Mouse (Mus musculus): Measurements from ENCODE around the gene Cd44. TPM values are rescaled to one million over a fixed set of nuclear protein-coding genes. Genes with fewer than 3 reads are reported as not detected.

The Cd44 gene
- polyA plus RNA-seq, 1 experiment from 2014 or later: 16.8 TPM

GRCm38 (mm10) chr2:102785696-102786095 lies 115.8 kb downstream of the Cd44 start:
- Histone ChIP-seq H3K27me3 (no peaks in the 10 kb centered on the region), H3K9ac (no peak overlapping the region), H3K36me3 (no peaks in the 10 kb centered on the region), H3K4me1 (replicated peaks) (no peaks in the 10 kb centered on the region), H3K4me2 (no peak overlapping the region), H3K27ac (no peak overlapping the region), H3K9me3 (replicated peaks) (no peaks in the 10 kb centered on the region), H3K4me3 (no peak overlapping the region)
- ATAC-seq (replicated peaks; ENCODE audit: insufficient number of reproducible peaks, insufficient read depth, low FRiP score, low read depth): no peak
- WGBS: 41% methylated on average over 4 of the region's 4 CpGs

GRCm38 (mm10) chr2:102782751-102783150 lies 118.7 kb downstream of the Cd44 start:
- Histone ChIP-seq H3K36me3 (no peaks in the 10 kb centered on the region), H3K27me3 (no peaks in the 10 kb centered on the region), H3K4me1 (replicated peaks) (no peaks in the 10 kb centered on the region), H3K9ac (no peak overlapping the region), H3K27ac (no peak overlapping the region), H3K4me2 (no peak overlapping the region), H3K4me3 (no peak overlapping the region), H3K9me3 (replicated peaks) (no peaks in the 10 kb centered on the region)
- 81% methylated on average over 7 of the region's 7 CpGs for WGBS
- no peak for ATAC-seq (replicated peaks; ENCODE audit: insufficient number of reproducible peaks, insufficient read depth, low FRiP score, low read depth)

GRCm38 (mm10) chr2:102778208-102778607 lies 123.3 kb downstream of the Cd44 start:
- Histone ChIP-seq H3K9me3 (replicated peaks) (no peaks in the 10 kb centered on the region), H3K36me3 (no peaks in the 10 kb centered on the region), H3K27me3 (no peaks in the 10 kb centered on the region), H3K4me3 (no peak overlapping the region), H3K4me2 (no peak overlapping the region), H3K4me1 (replicated peaks) (no peaks in the 10 kb centered on the region), H3K27ac (no peak overlapping the region), H3K9ac (no peak overlapping the region)
- WGBS: 83% methylated on average over 3 of the region's 3 CpGs
- no peak for ATAC-seq (replicated peaks; ENCODE audit: insufficient number of reproducible peaks, insufficient read depth, low FRiP score, low read depth)

- H3K4me1 ChIP-seq (replicated peaks): no peaks in the 10 kb centered on the region
- H3K9me3 ChIP-seq (replicated peaks): no peaks in the 10 kb centered on the region
- no peaks in the 10 kb centered on the region for H3K36me3 ChIP-seq
- H3K9ac ChIP-seq: no peak overlapping the region
- no peak overlapping the region for H3K27ac ChIP-seq
- 81% methylated on average over 1 of the region's 1 CpGs for WGBS
- H3K4me2 ChIP-seq: no peak overlapping the region
- no peak for ATAC-seq (replicated peaks; ENCODE audit: insufficient number of reproducible peaks, insufficient read depth, low FRiP score, low read depth)
- H3K4me3 ChIP-seq: no peak overlapping the region
- H3K27me3 ChIP-seq: no peaks in the 10 kb centered on the region
Observed at GRCm38 (mm10) chr2:102775561-102775960, 125.9 kb downstream of the Cd44 start.

DNA sequence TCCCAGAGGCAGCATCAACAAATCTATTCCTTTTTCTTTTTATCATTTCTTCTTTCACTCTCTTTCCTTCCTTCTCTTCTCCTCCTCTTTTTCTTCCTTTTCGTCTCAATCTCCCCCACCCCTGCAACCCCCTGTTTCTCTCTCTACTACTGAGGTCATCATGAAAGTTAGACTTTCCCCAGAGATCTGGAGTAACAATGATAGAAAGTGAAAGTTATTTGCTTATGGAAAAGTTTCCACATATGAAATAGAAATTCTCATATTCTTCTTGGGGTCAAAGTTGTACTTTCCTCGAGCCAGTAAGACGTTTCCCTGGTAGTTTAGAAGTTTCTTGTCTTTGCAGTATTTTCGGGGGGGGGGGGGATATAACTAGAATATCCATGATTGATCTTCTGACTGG lies 126.8 kb downstream of the Cd44 start:
- Histone ChIP-seq H3K27me3 (no peaks in the 10 kb centered on the region), H3K27ac (no peak overlapping the region), H3K4me3 (no peak overlapping the region), H3K9ac (no peak overlapping the region), H3K4me2 (no peak overlapping the region), H3K9me3 (replicated peaks) (no peaks in the 10 kb centered on the region), H3K36me3 (no peaks in the 10 kb centered on the region), H3K4me1 (replicated peaks) (no peaks in the 10 kb centered on the region)
- WGBS: 67% methylated on average over 4 of the region's 4 CpGs
- no peak for ATAC-seq (replicated peaks; ENCODE audit: insufficient number of reproducible peaks, insufficient read depth, low FRiP score, low read depth)

GRCm38 (mm10) chr2:102772276-102772675 lies 129.2 kb downstream of the Cd44 start:
- Histone ChIP-seq H3K36me3 (no peaks in the 10 kb centered on the region), H3K4me3 (no peak overlapping the region), H3K27me3 (no peaks in the 10 kb centered on the region), H3K27ac (no peak overlapping the region), H3K4me2 (no peak overlapping the region), H3K9me3 (replicated peaks) (no peaks in the 10 kb centered on the region), H3K4me1 (replicated peaks) (0 out of 2 replicates have a peak, but pooled peaks cover 4% of the 10 kb centered on the region), H3K9ac (no peak overlapping the region)
- no peak for ATAC-seq (replicated peaks; ENCODE audit: insufficient number of reproducible peaks, insufficient read depth, low FRiP score, low read depth)
- WGBS: 81% methylated on average over 5 of the region's 5 CpGs

GRCm38 (mm10) chr2:102771304-102771703 lies 130.2 kb downstream of the Cd44 start:
- Histone ChIP-seq H3K27ac (no peak overlapping the region), H3K9me3 (replicated peaks) (no peaks in the 10 kb centered on the region), H3K4me2 (no peak overlapping the region), H3K4me1 (replicated peaks) (0 out of 2 replicates have a peak, but pooled peaks cover 4% of the 10 kb centered on the region), H3K4me3 (no peak overlapping the region), H3K27me3 (no peaks in the 10 kb centered on the region), H3K9ac (no peak overlapping the region), H3K36me3 (no peaks in the 10 kb centered on the region)
- no peak for ATAC-seq (replicated peaks; ENCODE audit: insufficient number of reproducible peaks, insufficient read depth, low FRiP score, low read depth)
- 85% methylated on average over 1 of the region's 1 CpGs for WGBS

DNA sequence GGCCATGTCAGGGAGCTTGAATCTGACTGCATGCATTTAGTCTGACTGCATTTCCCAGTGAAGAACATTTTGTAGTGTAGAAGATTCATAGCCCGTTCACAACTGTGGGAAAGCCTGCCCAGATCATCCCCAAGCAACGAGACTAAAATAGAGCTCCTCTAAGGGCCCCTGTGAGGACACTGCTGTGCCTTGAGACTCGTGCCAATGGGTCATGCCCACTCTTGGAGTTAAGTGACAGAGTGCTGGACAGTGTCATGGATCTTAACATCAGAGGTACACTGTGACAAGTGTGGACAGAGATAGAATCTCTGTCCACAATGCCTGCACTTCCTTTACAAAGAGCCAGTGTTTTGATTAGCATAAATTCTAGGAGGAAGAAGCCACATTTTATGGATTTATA lies 133.2 kb downstream of the Cd44 start:
- 29% methylated on average over 3 of the region's 3 CpGs for WGBS
- H3K36me3 ChIP-seq: no peaks in the 10 kb centered on the region
- no peaks in the 10 kb centered on the region for H3K27me3 ChIP-seq
- no peak overlapping the region for H3K27ac ChIP-seq
- H3K4me1 ChIP-seq (replicated peaks): 0 out of 2 replicates have a peak, but pooled peaks cover 4% of the 10 kb centered on the region
- no peak for ATAC-seq (replicated peaks; ENCODE audit: insufficient number of reproducible peaks, insufficient read depth, low FRiP score, low read depth)
- no peak overlapping the region for H3K4me2 ChIP-seq
- H3K9me3 ChIP-seq (replicated peaks): no peaks in the 10 kb centered on the region
- no peak overlapping the region for H3K9ac ChIP-seq
- no peak overlapping the region for H3K4me3 ChIP-seq

DNA sequence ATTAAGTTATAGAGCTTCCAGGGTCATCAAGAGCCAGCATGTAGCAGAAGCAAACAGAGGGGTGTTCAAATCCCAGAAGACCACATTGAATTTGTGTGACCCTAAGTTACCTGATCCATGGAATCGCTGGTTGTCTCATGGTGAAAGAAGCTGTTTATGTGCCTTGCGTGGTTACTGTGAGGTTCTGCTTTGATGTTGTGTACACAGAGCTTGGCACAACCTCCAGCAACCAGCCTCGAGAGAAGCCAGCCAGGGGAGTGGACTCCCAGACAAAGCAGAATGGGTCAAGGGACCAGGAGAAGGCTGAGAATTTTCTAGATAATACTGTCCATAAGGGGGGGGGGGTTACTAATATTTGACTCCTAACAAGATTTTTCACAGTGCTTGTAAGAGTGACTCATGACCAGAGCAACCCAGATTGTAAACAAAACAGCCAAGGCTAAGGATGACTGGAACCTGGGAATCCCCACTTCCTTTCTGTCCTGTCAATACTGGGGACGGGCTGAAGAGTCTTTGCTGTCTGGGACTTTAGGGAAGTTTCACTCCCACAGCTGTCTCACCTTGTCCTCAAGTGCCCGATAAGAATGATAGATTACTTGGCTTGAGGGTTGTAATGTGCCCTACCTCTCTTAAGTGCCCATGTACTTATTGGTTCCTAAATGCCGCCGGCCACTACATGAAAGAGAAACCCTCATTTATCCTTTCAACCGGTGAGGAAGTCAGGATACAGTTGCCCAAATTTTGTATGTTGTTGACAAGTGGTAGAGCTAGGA lies 136.7 kb downstream of the Cd44 start:
- no peaks in the 10 kb centered on the region for H3K27me3 ChIP-seq
- no peaks in the 10 kb centered on the region for H3K36me3 ChIP-seq
- H3K9me3 ChIP-seq (replicated peaks): no peaks in the 10 kb centered on the region
- WGBS: 54% methylated on average over 8 of the region's 8 CpGs
- no peak overlapping the region for H3K9ac ChIP-seq
- no peak overlapping the region for H3K4me3 ChIP-seq
- H3K27ac ChIP-seq: no peak overlapping the region
- ATAC-seq (replicated peaks; ENCODE audit: insufficient number of reproducible peaks, insufficient read depth, low FRiP score, low read depth): no peak
- no peak overlapping the region for H3K4me2 ChIP-seq
- peaks cover 11% of the 10 kb centered on the region for H3K4me1 ChIP-seq (replicated peaks)

DNA sequence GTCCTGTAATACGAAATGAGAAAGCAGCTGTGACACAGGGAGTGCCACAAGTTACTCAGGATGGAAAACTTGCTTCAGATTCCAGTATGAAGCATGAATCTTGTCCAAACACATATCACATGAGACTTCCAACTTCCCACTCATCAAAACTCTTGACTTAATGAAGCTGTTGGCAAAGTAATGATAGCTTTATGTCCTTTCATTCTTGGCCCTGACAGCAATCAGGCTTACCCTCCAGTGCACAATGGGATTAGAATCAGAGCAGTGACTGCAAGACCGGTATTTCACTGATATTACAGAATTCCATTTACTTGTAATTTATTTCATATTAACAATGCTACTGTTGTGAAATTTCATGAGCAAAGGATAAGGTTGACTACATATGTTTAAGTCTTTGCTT lies 137.5 kb downstream of the Cd44 start:
- no peak for ATAC-seq (replicated peaks; ENCODE audit: insufficient number of reproducible peaks, insufficient read depth, low FRiP score, low read depth)
- Histone ChIP-seq H3K27me3 (no peaks in the 10 kb centered on the region), H3K9me3 (replicated peaks) (no peaks in the 10 kb centered on the region), H3K27ac (no peak overlapping the region), H3K36me3 (no peaks in the 10 kb centered on the region), H3K4me3 (no peak overlapping the region), H3K9ac (no peak overlapping the region), H3K4me2 (no peak overlapping the region), H3K4me1 (replicated peaks) (peaks cover 11% of the 10 kb centered on the region)
- WGBS: 80% methylated on average over 2 of the region's 2 CpGs

- Histone ChIP-seq H3K9ac (no peak overlapping the region), H3K4me2 (no peak overlapping the region), H3K27me3 (no peaks in the 10 kb centered on the region), H3K9me3 (replicated peaks) (no peaks in the 10 kb centered on the region), H3K27ac (no peak overlapping the region), H3K4me3 (no peak overlapping the region), H3K4me1 (replicated peaks) (peaks cover 9% of the 10 kb centered on the region), H3K36me3 (no peaks in the 10 kb centered on the region)
- no peak for ATAC-seq (replicated peaks; ENCODE audit: insufficient number of reproducible peaks, insufficient read depth, low FRiP score, low read depth)
- WGBS: 61% methylated on average over 3 of the region's 3 CpGs
Observed at GRCm38 (mm10) chr2:102763176-102763575, 138.3 kb downstream of the Cd44 start.

Data from heart, embryonic 15.5 days (tissue).